In genomic region chr10:121756677-121757076, GRCm38 (mm10) we compare ENCODE assay signal across 21 mouse cellular contexts. TPM values are rescaled to one million over a fixed set of nuclear protein-coding genes. Genes with fewer than 3 reads are reported as not detected.
A peak's percentile ranks its signal among the peaks of the same experiment; 100 is the strongest.
DNase-seq lines count a peak whose midpoint lies in the region; ATAC-seq lines count a peak whose summit lies in the region.
"Had no signal": no experiment of that assay in that cellular context is flagged by ENCODE, and none has a peak within 500 bp of the region (broad histone marks: within the 10 kb centered on the region; RNA-seq: fewer than 3 reads in every experiment).

No protein-coding gene starts in this region.

- DNase-seq in 3T3-L1 (ENCODE audit: low read depth, low spot score): peak; percentile 20
- peak; percentile 21 for DNase-seq in adipocyte (ENCODE audit: low spot score)
- no peak for DNase-seq in urinary bladder, postnatal 36 days (ENCODE audit: low spot score in 2 of 2)
- no peak for DNase-seq in cerebellum, adult 8-10 months
- DNase-seq in kidney, postnatal 14 days: no peak
- DNase-seq: adrenal gland, postnatal 10 days; adrenal gland, postnatal 36 days; cerebellum, adult 11 months; cerebellum, adult 9-10 months; cerebellum, postnatal 14 days; gastrocnemius, postnatal 14 days; heart, adult 18-20 months; heart, postnatal 14 days; heart, postnatal 4 days; kidney, adult 18-20 months had no signal

- ATAC-seq in megakaryocyte, adult 5-6 weeks (ENCODE audit: poor library complexity, severe bottlenecking): peak; percentile 47; the same call in 1 of the 2 replicates
- ATAC-seq: activated CD4-positive, CD25-positive, alpha-beta regulatory T cell, adult 4 months; forebrain, embryonic 13.5 days; forebrain, embryonic 16.5 days; hindbrain, postnatal 0 days; inflammation-experienced regulatory T-cells, adult 6 months had no signal

RNA-seq across cellular contexts. Expression of gene BC048403, which starts 16.9 kb away (rescaled TPM):
- total RNA-seq in megakaryocyte, adult 5-6 weeks (2015): 7.0 and 8.5 TPM in 2 replicates
- 1.1 and 2.7 TPM in 2 replicates for total RNA-seq in megakaryocyte, adult 5-6 weeks (2017)

Comparison
In these comparisons a context has a peak if more than half of its experiments do, and no peak if none do; other contexts are left out.
1. DNase-seq: peak in 3T3-L1 (single experiment) and adipocyte (single experiment); none in urinary bladder, postnatal 36 days (0 of 2), cerebellum, adult 8-10 months (single experiment) and kidney, postnatal 14 days (single experiment).